Mouse (Mus musculus): ENCODE data around the gene Prrx1. TPM values are rescaled to one million over a fixed set of nuclear protein-coding genes. Genes with fewer than 3 reads are reported as not detected.

Gene Prrx1
- polyA plus RNA-seq, 1 experiment from 2014 or later = 7.7 TPM

- Histone ChIP-seq H3K27me3 (ENCODE audit: control insufficient read depth, insufficient read depth, low read length) (no peaks in the 10 kb centered on the region), H3K27ac (ENCODE audit: low read length) (no peak overlapping the region), H3K9ac (replicated peaks; ENCODE audit: low read depth, low read length) (no peak overlapping the region), H3K36me3 (ENCODE audit: control insufficient read depth, insufficient read depth, low read length) (no peaks in the 10 kb centered on the region), H3K9me3 (ENCODE audit: control insufficient read depth, low read depth, low read length) (no peaks in the 10 kb centered on the region), H3K4me2 (replicated peaks; ENCODE audit: low read depth, low read length) (no peak overlapping the region), H3K4me3 (ENCODE audit: low read depth, low read length) (no peak overlapping the region), H3K4me1 (ENCODE audit: control insufficient read depth, insufficient read depth, low read length) (no peaks in the 10 kb centered on the region)
- WGBS = 64% methylated on average over 7 of the region's 7 CpGs
- no peak for ATAC-seq (ENCODE audit: insufficient number of reproducible peaks, insufficient read depth, low FRiP score, low read depth)
Observed at GRCm38 (mm10) chr1:163289131-163289530, 24.4 kb downstream of the Prrx1 start.

- no peaks in the 10 kb centered on the region for H3K27me3 ChIP-seq (ENCODE audit: control insufficient read depth, insufficient read depth, low read length)
- H3K4me1 ChIP-seq (ENCODE audit: control insufficient read depth, insufficient read depth, low read length) = peaks cover 3% of the 10 kb centered on the region; the same call in 1 of the 2 replicates
- H3K9me3 ChIP-seq (ENCODE audit: control insufficient read depth, low read depth, low read length) = no peaks in the 10 kb centered on the region
- H3K4me2 ChIP-seq (replicated peaks; ENCODE audit: low read depth, low read length) = no peak overlapping the region
- no peaks in the 10 kb centered on the region for H3K36me3 ChIP-seq (ENCODE audit: control insufficient read depth, insufficient read depth, low read length)
- no peak overlapping the region for H3K4me3 ChIP-seq (ENCODE audit: low read depth, low read length)
- H3K27ac ChIP-seq (ENCODE audit: low read length) = no peak overlapping the region
- H3K9ac ChIP-seq (replicated peaks; ENCODE audit: low read depth, low read length) = no peak overlapping the region
- no peak for ATAC-seq (ENCODE audit: insufficient number of reproducible peaks, insufficient read depth, low FRiP score, low read depth)
- WGBS = 34% methylated on average over 1 of the region's 1 CpGs
Observed at GRCm38 (mm10) chr1:163285539-163285938, 28.0 kb downstream of the Prrx1 start.

- H3K27ac ChIP-seq (ENCODE audit: low read length) = no peak overlapping the region
- WGBS = 32% methylated on average over 3 of the region's 3 CpGs
Observed at GRCm38 (mm10) chr1:163285136-163285535, 28.4 kb downstream of the Prrx1 start.

GRCm38 (mm10) chr1:163283980-163284635 lies 29.4 kb downstream of the Prrx1 start:
- Histone ChIP-seq H3K4me3 (ENCODE audit: low read depth, low read length) (no peak overlapping the region), H3K27me3 (ENCODE audit: control insufficient read depth, insufficient read depth, low read length) (no peaks in the 10 kb centered on the region), H3K27ac (ENCODE audit: low read length) (no peak overlapping the region), H3K36me3 (ENCODE audit: control insufficient read depth, insufficient read depth, low read length) (no peaks in the 10 kb centered on the region), H3K4me1 (ENCODE audit: control insufficient read depth, insufficient read depth, low read length) (peaks cover 5% of the 10 kb centered on the region; the same call in 1 of the 2 replicates), H3K4me2 (replicated peaks; ENCODE audit: low read depth, low read length) (no peak overlapping the region), H3K9ac (replicated peaks; ENCODE audit: low read depth, low read length) (no peak overlapping the region), H3K9me3 (ENCODE audit: control insufficient read depth, low read depth, low read length) (no peaks in the 10 kb centered on the region)
- no peak for ATAC-seq (ENCODE audit: insufficient number of reproducible peaks, insufficient read depth, low FRiP score, low read depth)
- 91% methylated on average over 9 of the region's 9 CpGs for WGBS

More at GRCm38 (mm10) chr1:163285136-163285535, 28.4 kb downstream of the Prrx1 start:
- Histone ChIP-seq H3K36me3 (ENCODE audit: control insufficient read depth, insufficient read depth, low read length) (no peaks in the 10 kb centered on the region), H3K9me3 (ENCODE audit: control insufficient read depth, low read depth, low read length) (no peaks in the 10 kb centered on the region), H3K4me1 (ENCODE audit: control insufficient read depth, insufficient read depth, low read length) (peaks cover 3% of the 10 kb centered on the region; the same call in 1 of the 2 replicates), H3K4me2 (replicated peaks; ENCODE audit: low read depth, low read length) (no peak overlapping the region), H3K27me3 (ENCODE audit: control insufficient read depth, insufficient read depth, low read length) (no peaks in the 10 kb centered on the region), H3K9ac (replicated peaks; ENCODE audit: low read depth, low read length) (no peak overlapping the region), H3K4me3 (ENCODE audit: low read depth, low read length) (no peak overlapping the region)
- no peak for ATAC-seq (ENCODE audit: insufficient number of reproducible peaks, insufficient read depth, low FRiP score, low read depth)

GRCm38 (mm10) chr1:163281450-163282198 lies 31.9 kb downstream of the Prrx1 start:
- no peak overlapping the region for H3K27ac ChIP-seq (ENCODE audit: low read length)
- no peak for ATAC-seq (ENCODE audit: insufficient number of reproducible peaks, insufficient read depth, low FRiP score, low read depth)
- H3K4me3 ChIP-seq (ENCODE audit: low read depth, low read length) = no peak overlapping the region
- 56% methylated on average over 7 of the region's 7 CpGs for WGBS
- peaks cover 5% of the 10 kb centered on the region; the same call in 1 of the 2 replicates for H3K4me1 ChIP-seq (ENCODE audit: control insufficient read depth, insufficient read depth, low read length)
- no peaks in the 10 kb centered on the region for H3K27me3 ChIP-seq (ENCODE audit: control insufficient read depth, insufficient read depth, low read length)
- no peak overlapping the region for H3K4me2 ChIP-seq (replicated peaks; ENCODE audit: low read depth, low read length)
- no peaks in the 10 kb centered on the region for H3K9me3 ChIP-seq (ENCODE audit: control insufficient read depth, low read depth, low read length)
- no peaks in the 10 kb centered on the region for H3K36me3 ChIP-seq (ENCODE audit: control insufficient read depth, insufficient read depth, low read length)
- no peak overlapping the region for H3K9ac ChIP-seq (replicated peaks; ENCODE audit: low read depth, low read length)

- no peak for ATAC-seq (ENCODE audit: insufficient number of reproducible peaks, insufficient read depth, low FRiP score, low read depth)
Observed at GRCm38 (mm10) chr1:163280842-163281122, 32.7 kb downstream of the Prrx1 start.

GRCm38 (mm10) chr1:163280097-163280841 lies 33.2 kb downstream of the Prrx1 start:
- Histone ChIP-seq H3K4me2 (replicated peaks; ENCODE audit: low read depth, low read length) (no peak overlapping the region), H3K27ac (ENCODE audit: low read length) (no peak overlapping the region), H3K4me3 (ENCODE audit: low read depth, low read length) (no peak overlapping the region), H3K9ac (replicated peaks; ENCODE audit: low read depth, low read length) (no peak overlapping the region), H3K4me1 (ENCODE audit: control insufficient read depth, insufficient read depth, low read length) (peaks cover 5% of the 10 kb centered on the region; the same call in 1 of the 2 replicates), H3K9me3 (ENCODE audit: control insufficient read depth, low read depth, low read length) (no peaks in the 10 kb centered on the region), H3K27me3 (ENCODE audit: control insufficient read depth, insufficient read depth, low read length) (no peaks in the 10 kb centered on the region), H3K36me3 (ENCODE audit: control insufficient read depth, insufficient read depth, low read length) (no peaks in the 10 kb centered on the region)
- ATAC-seq (ENCODE audit: insufficient number of reproducible peaks, insufficient read depth, low FRiP score, low read depth) = no peak
- WGBS = 40% methylated on average over 7 of the region's 7 CpGs

More at GRCm38 (mm10) chr1:163280842-163281122, 32.7 kb downstream of the Prrx1 start:
- H3K9me3 ChIP-seq (ENCODE audit: control insufficient read depth, low read depth, low read length) = no peaks in the 10 kb centered on the region
- H3K9ac ChIP-seq (replicated peaks; ENCODE audit: low read depth, low read length) = no peak overlapping the region
- no peaks in the 10 kb centered on the region for H3K36me3 ChIP-seq (ENCODE audit: control insufficient read depth, insufficient read depth, low read length)
- no peak overlapping the region for H3K27ac ChIP-seq (ENCODE audit: low read length)
- no peak overlapping the region for H3K4me3 ChIP-seq (ENCODE audit: low read depth, low read length)
- no peaks in the 10 kb centered on the region for H3K27me3 ChIP-seq (ENCODE audit: control insufficient read depth, insufficient read depth, low read length)
- 35% methylated on average over 2 of the region's 2 CpGs for WGBS
- no peak overlapping the region for H3K4me2 ChIP-seq (replicated peaks; ENCODE audit: low read depth, low read length)
- H3K4me1 ChIP-seq (ENCODE audit: control insufficient read depth, insufficient read depth, low read length) = peaks cover 5% of the 10 kb centered on the region; the same call in 1 of the 2 replicates

- Histone ChIP-seq H3K4me3 (ENCODE audit: low read depth, low read length) (no peak overlapping the region), H3K4me2 (replicated peaks; ENCODE audit: low read depth, low read length) (no peak overlapping the region), H3K4me1 (ENCODE audit: control insufficient read depth, insufficient read depth, low read length) (peaks cover 5% of the 10 kb centered on the region; the same call in 1 of the 2 replicates), H3K9me3 (ENCODE audit: control insufficient read depth, low read depth, low read length) (no peaks in the 10 kb centered on the region), H3K27me3 (ENCODE audit: control insufficient read depth, insufficient read depth, low read length) (no peaks in the 10 kb centered on the region), H3K36me3 (ENCODE audit: control insufficient read depth, insufficient read depth, low read length) (no peaks in the 10 kb centered on the region), H3K27ac (ENCODE audit: low read length) (no peak overlapping the region), H3K9ac (replicated peaks; ENCODE audit: low read depth, low read length) (no peak overlapping the region)
- 71% methylated on average over 7 of the region's 7 CpGs for WGBS
- no peak for ATAC-seq (ENCODE audit: insufficient number of reproducible peaks, insufficient read depth, low FRiP score, low read depth)
Observed at GRCm38 (mm10) chr1:163277069-163277468, 36.4 kb downstream of the Prrx1 start.
